ENCODE assay signal across 8 mouse cellular contexts in genomic region chr15:83563857-83564651, GRCm38 (mm10). TPM values are rescaled to one million over a fixed set of nuclear protein-coding genes. Genes with fewer than 3 reads are reported as not detected.
DNase-seq lines count a peak whose midpoint lies in the region; ATAC-seq and TF ChIP-seq lines count a peak whose summit lies in the region.

No protein-coding gene starts in this region.

- H3K36me3 ChIP-seq in E14TG2a.4 (ENCODE audit: insufficient read depth, low read length) = no peaks in the 10 kb centered on the region
- H3K36me3 ChIP-seq in liver, embryonic 16.5 days (ENCODE audit: control insufficient read depth, insufficient read depth) = no peaks in the 10 kb centered on the region
- H3K36me3 ChIP-seq in neural tube, embryonic 13.5 days = no peaks in the 10 kb centered on the region

- peak overlapping the region; percentile 83 for H3K4me2 ChIP-seq in liver, embryonic 16.5 days (ENCODE audit: low read depth, low read length)
- H3K4me2 ChIP-seq in neural tube, embryonic 13.5 days = peak overlapping the region; percentile 70

- peak overlapping the region; percentile 73 for H3K4me3 ChIP-seq in E14TG2a.4 (replicated peaks; ENCODE audit: low read length)
- H3K4me3 ChIP-seq in liver, embryonic 16.5 days (ENCODE audit: low read depth, low read length) = peak overlapping the region; percentile 77
- H3K4me3 ChIP-seq in neural tube, embryonic 13.5 days = peak overlapping the region; percentile 34

- TF ChIP-seq CTCF in E14TG2a.4 (conservative IDR thresholded peaks at IDR 0.05; ENCODE audit: low read length) = no peak

- H3K9ac ChIP-seq in liver, embryonic 16.5 days (ENCODE audit: low read depth, low read length) = peak overlapping the region; percentile 86
- peak overlapping the region; percentile 66 for H3K9ac ChIP-seq in neural tube, embryonic 13.5 days

- peak; percentile 35 for ATAC-seq in inflammation-experienced regulatory T-cells, adult 6 months
- peak; percentile 14; the same call in 1 of the 2 replicates for ATAC-seq in liver, embryonic 16.5 days (ENCODE audit: low read depth)
- peak; percentile 32; the same call in 1 of the 2 replicates for ATAC-seq in neural tube, embryonic 13.5 days (ENCODE audit: low read depth)

- peak; percentile 77 to 81 for DNase-seq in adrenal gland, postnatal 36 days
- peak; percentile 43 for DNase-seq in forelimb bud, embryonic 11.5 days (ENCODE audit: low read depth, low spot score)
- DNase-seq in cerebellum, adult 9-11 months = no peak
- no peak for DNase-seq in right cerebral cortex, adult 2 months (ENCODE audit: low spot score in 2 of 2)

- H3K4me1 ChIP-seq in E14TG2a.4 (replicated peaks; ENCODE audit: low read depth, low read length) = peaks cover 56% of the 10 kb centered on the region
- peaks cover 40% of the 10 kb centered on the region for H3K4me1 ChIP-seq in liver, embryonic 16.5 days (ENCODE audit: control insufficient read depth, low read depth, low read length)
- H3K4me1 ChIP-seq in neural tube, embryonic 13.5 days (replicated peaks) = peaks cover 20% of the 10 kb centered on the region

- no peaks in the 10 kb centered on the region for H3K27me3 ChIP-seq in E14TG2a.4 (ENCODE audit: insufficient read depth, low read length)
- no peaks in the 10 kb centered on the region for H3K27me3 ChIP-seq in liver, embryonic 16.5 days (ENCODE audit: control insufficient read depth, insufficient read depth, low read depth, low read length)
- H3K27me3 ChIP-seq in neural tube, embryonic 13.5 days = peaks cover 35% of the 10 kb centered on the region

- no peaks in the 10 kb centered on the region for H3K9me3 ChIP-seq in E14TG2a.4 (ENCODE audit: low read length)
- no peaks in the 10 kb centered on the region for H3K9me3 ChIP-seq in liver, embryonic 16.5 days (replicated peaks; ENCODE audit: control insufficient read depth, low read length)
- no peaks in the 10 kb centered on the region for H3K9me3 ChIP-seq in neural tube, embryonic 13.5 days

- H3K27ac ChIP-seq in liver, embryonic 16.5 days (ENCODE audit: low read length) = peak overlapping the region; percentile 95
- no peak overlapping the region for H3K27ac ChIP-seq in neural tube, embryonic 13.5 days (replicated peaks)

- 2% methylated on average over 27 of the region's 27 CpGs for WGBS in liver, embryonic 16.5 days (ENCODE audit: insufficient replicate concordance)
- WGBS in neural tube, embryonic 13.5 days = 4% methylated on average over 26 of the region's 27 CpGs

RNA-seq across cellular contexts. Expression of gene Mcat, which starts 0.5 kb away (rescaled TPM):
- total RNA-seq in adrenal gland, postnatal 36 days (2021) = 10 to 100 TPM; 35.2 to 39.4 TPM
- polyA plus RNA-seq in inflammation-experienced regulatory T-cells, adult 6 months (2017; shearing (Covaris generic)) = 1 to 10 TPM; 3.0 to 5.2 (median 4.1) TPM
- 12.0 and 13.1 TPM in 2 replicates for polyA plus RNA-seq in liver, embryonic 16.5 days (2015; fragmentation: Nextera tagmentation; extraction: Ambion mirVana)
- 33.4 and 36.3 TPM in 2 replicates for polyA plus RNA-seq in neural tube, embryonic 13.5 days (2015; fragmentation: Nextera tagmentation; extraction: Ambion mirVana)

RNA-seq across cellular contexts. Expression of gene Tspo, which starts 0.7 kb away (rescaled TPM):
- total RNA-seq in adrenal gland, postnatal 36 days (2021) = 100 to 1,000 TPM; 495 to 614 TPM
- polyA plus RNA-seq in inflammation-experienced regulatory T-cells, adult 6 months (2017; shearing (Covaris generic)) = 100 to 1,000 TPM; 311 to 463 (median 342) TPM
- polyA plus RNA-seq in liver, embryonic 16.5 days (2015; fragmentation: Nextera tagmentation; extraction: Ambion mirVana) = 179 and 184 TPM in 2 replicates
- polyA plus RNA-seq in neural tube, embryonic 13.5 days (2015; fragmentation: Nextera tagmentation; extraction: Ambion mirVana) = 13.1 and 13.4 TPM in 2 replicates

RNA-seq across cellular contexts. Expression of gene Ttll12, which starts 30.9 kb away (rescaled TPM):
- total RNA-seq in adrenal gland, postnatal 36 days (2021) = 10 to 100 TPM; 33.4 to 41.1 TPM
- polyA plus RNA-seq in inflammation-experienced regulatory T-cells, adult 6 months (2017; shearing (Covaris generic)) = 10 to 100 TPM; 11.0 to 17.4 (median 13.2) TPM
- polyA plus RNA-seq in liver, embryonic 16.5 days (2015; fragmentation: Nextera tagmentation; extraction: Ambion mirVana) = 31.8 and 33.2 TPM in 2 replicates
- 37.3 and 42.0 TPM in 2 replicates for polyA plus RNA-seq in neural tube, embryonic 13.5 days (2015; fragmentation: Nextera tagmentation; extraction: Ambion mirVana)

RNA-seq across cellular contexts. Expression of gene Bik, which starts 37.4 kb away (rescaled TPM):
- 1 to 10 TPM; 4.1 to 4.8 TPM for total RNA-seq in adrenal gland, postnatal 36 days (2021)
- polyA plus RNA-seq in inflammation-experienced regulatory T-cells, adult 6 months (2017; shearing (Covaris generic)) = 1 to 10 TPM; 2.7 to 3.6 (median 3.4) TPM
- 1.8 TPM in 2 replicates for polyA plus RNA-seq in liver, embryonic 16.5 days (2015; fragmentation: Nextera tagmentation; extraction: Ambion mirVana)
- polyA plus RNA-seq in neural tube, embryonic 13.5 days (2015; fragmentation: Nextera tagmentation; extraction: Ambion mirVana) = 1.2 and 1.5 TPM in 2 replicates

RNA-seq across cellular contexts. Expression of gene Ttll1, which starts 53.4 kb away (rescaled TPM):
- 1 to 10 TPM; 7.6 to 7.7 TPM for total RNA-seq in adrenal gland, postnatal 36 days (2021)
- polyA plus RNA-seq in inflammation-experienced regulatory T-cells, adult 6 months (2017; shearing (Covaris generic)) = 10 to 100 TPM in 1 of 3 experiments, 1 to 10 TPM in 2; 6.8 to 11.7 (median 9.6) TPM
- 4.3 and 4.7 TPM in 2 replicates for polyA plus RNA-seq in liver, embryonic 16.5 days (2015; fragmentation: Nextera tagmentation; extraction: Ambion mirVana)
- polyA plus RNA-seq in neural tube, embryonic 13.5 days (2015; fragmentation: Nextera tagmentation; extraction: Ambion mirVana) = 107 and 108 TPM in 2 replicates

Comparison
In these comparisons a context has a peak if more than half of its experiments do, and no peak if none do; other contexts are left out.
1. DNase-seq: peak in adrenal gland, postnatal 36 days (2 of 2) and forelimb bud, embryonic 11.5 days (single experiment); none in cerebellum, adult 9-11 months (single experiment) and right cerebral cortex, adult 2 months (0 of 2).
2. RNA of gene Tspo, which starts 0.7 kb away (polyA plus RNA-seq): 311 to 463 TPM in inflammation-experienced regulatory T-cells, adult 6 months and 179 to 184 TPM in liver, embryonic 16.5 days; 13.1 to 13.4 TPM in neural tube, embryonic 13.5 days; every median in the first group is over 10 times any median in the second.
3. Peak in every context shown above with its lines, with median percentiles within 50 percentile points of each other: H3K4me3 ChIP-seq and ATAC-seq.